Mouse (Mus musculus) left cerebral cortex, postnatal 14 days (tissue): ENCODE measurements at regions not wholly inside any gene's neighbourhood (a gene's known extent, or its start where the extent isn't known, plus 50 kb on each side); places are given as distances from the start of the nearest gene placed in this dataset.

Experiments
- DNase-seq, 2 experiments: peaks; one replicate each; pipeline ENCODE4 v3.0.0; 2021 to 2022; ENCODE audit warnings: low spot score in 2 of 2, mixed read lengths in 1 of 2
- intact Hi-C: fragments of 180-260 bp; cut with DNase I; formaldehyde crosslinking; loops from one replicate; pipeline ENCODE4 v1.15.1; 2025

DNA sequence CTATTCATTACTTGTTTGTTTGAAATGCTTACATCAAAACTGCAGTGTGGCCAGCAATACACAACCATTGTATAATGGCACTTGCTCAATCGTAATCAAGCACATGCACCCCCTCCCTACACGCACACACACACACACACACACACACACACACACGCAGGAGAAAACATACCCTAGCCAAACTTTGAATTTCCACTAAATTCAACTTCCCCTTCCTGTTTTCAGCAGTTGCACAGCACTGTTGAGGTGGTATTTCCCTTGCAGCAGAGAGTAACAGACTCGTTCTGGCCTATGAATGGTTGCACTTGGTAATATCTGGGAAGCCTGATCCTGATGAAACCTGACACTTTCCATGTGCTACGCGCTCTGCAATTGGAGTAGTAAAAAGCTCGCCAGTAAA lies 173.8 kb downstream of the Rap2a start:
- intact Hi-C loops, result no loop called here

GRCm38 (mm10) chr14:120660321-120660781 lies 182.1 kb downstream of the Rap2a start:
- peak; percentile 63 to 70 for DNase-seq
- intact Hi-C loops, result loop anchor here (5.0 to 10.0 kb wide), 2 partner anchors 183 to 256 kb away; partner anchors contain the start of gene Rap2a

More for the DNA sequence above, 173.8 kb downstream of the Rap2a start:
- DNase-seq, result no peak

DNA sequence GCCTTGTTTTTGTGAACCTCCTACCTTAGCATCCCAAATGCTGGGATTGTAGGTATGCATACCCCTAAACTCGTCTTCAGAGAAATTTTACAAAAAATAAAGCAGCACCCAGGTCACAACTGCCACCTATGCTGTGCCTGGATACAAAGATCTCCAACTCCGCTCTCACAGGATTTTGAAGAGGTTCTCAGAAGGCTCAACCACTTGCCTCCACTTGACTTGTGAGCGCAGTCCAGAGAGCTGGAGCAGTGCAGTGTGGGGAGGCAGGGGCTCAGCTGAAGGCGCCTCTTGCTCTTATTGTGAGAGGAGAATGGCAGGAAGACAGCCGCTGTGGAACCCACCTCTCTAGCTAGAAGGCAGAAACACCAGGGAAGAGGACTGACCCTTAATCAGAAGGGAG lies 182.9 kb downstream of the Rap2a start:
- intact Hi-C loops, result loop anchor here (5.0 to 10.0 kb wide), 2 partner anchors 184 to 256 kb away; partner anchors contain the start of gene Rap2a
- DNase-seq, result no peak

DNA sequence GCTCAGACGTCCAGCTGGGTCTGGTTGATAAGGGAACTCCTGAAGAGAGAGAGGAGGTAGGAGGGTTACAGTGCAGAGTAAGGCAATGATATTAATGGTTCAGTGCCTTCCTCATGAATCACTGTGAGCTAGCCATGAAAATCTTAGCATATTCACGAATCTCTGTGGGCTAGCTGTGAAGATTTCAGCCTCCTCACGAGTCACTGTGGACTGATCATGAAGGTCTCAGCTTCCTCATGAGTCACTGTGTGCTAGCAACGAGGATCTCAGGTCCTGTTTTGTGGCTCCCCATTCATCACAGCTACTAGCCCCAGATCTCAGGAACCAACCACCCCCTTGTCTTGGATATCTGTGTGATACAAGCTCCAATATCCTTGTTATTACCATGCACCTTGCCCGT lies 191.4 kb downstream of the Rap2a start:
- DNase-seq, result no peak

DNA sequence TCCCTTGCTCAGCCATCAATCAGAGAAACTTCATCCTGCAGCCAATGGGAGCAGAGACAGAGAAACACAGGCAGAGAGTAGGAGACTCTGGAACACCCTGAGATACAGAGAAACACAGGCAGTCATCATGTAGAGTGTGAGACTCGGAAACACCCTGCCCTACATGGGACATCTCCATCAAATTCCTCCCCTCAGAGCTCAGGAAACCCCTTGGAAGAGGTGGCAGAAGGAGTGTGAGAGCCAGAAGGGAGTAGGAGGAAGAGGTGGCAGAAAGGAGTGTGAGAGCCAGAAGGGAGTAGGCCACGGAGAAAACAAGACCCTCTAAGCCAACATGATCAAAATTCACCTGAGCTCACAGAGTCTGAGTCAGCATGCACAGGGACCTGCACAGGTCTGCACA lies 197.5 kb downstream of the Rap2a start:
- DNase-seq, result no peak
- intact Hi-C loops, result loop anchor here (5.0 kb wide), 1 partner anchor 132 kb away; no protein-coding TSS in a partner anchor

More for the DNA sequence above, 191.4 kb downstream of the Rap2a start:
- intact Hi-C loops, result loop anchor here (10.0 kb wide), 1 partner anchor 265 kb away; no protein-coding TSS in a partner anchor

GRCm38 (mm10) chr14:120678533-120678932 lies 200.3 kb downstream of the Rap2a start:
- intact Hi-C loops, result loop anchor here (5.0 kb wide), 1 partner anchor 129 kb away; no protein-coding TSS in a partner anchor
- DNase-seq, result peak; percentile 28 to 78

DNA sequence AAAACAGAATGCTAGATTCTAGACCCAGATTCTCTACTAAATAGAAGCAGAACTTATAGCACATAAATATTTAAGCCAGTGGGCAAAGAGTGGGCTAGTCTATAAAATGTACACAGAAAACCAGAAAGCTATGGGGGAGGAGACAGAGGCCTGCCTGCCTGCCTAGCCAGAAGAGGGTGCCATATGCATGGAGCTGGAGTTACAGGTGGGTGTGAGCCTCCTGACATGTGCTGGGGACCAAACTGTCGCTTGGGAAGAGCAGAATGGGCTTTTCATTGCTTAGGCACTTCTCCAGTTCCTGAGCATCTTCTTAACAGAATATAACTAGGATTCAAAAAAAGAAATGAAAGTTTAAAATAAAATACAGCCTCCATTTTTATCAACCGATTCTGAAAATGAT lies 200.8 kb downstream of the Rap2a start:
- intact Hi-C loops, result loop anchor here (5.0 kb wide), 1 partner anchor 128 kb away; no protein-coding TSS in a partner anchor
- DNase-seq, result peak; percentile 41 to 73

- DNase-seq, result no peak
- intact Hi-C loops, result no loop called here
Measured at GRCm38 (mm10) chr14:120680272-120680671, 202.0 kb downstream of the Rap2a start.

- DNase-seq, result peak in 1 of 2 experiments; percentile 24
- intact Hi-C loops, result no loop called here
Measured at GRCm38 (mm10) chr14:120685263-120685662, 207.0 kb downstream of the Rap2a start.

DNA sequence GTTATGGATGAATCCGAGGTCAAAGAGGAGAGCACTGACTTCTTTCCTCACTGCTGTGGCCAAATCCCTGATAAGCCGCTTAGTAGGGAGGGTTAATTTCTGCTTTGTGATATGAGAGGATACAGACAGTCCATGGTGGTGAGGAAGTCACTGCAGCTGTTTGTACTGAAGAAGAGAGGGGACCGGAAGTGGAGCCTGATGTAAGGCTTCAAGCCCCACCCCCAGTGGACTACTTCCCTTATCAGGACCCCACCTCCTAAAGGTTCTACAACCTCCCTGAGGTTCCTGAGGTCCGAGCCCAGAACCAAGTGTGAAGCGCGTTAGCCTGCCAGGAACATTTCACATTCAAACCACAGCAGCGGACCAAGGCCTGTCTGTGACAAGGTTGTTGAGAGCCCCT lies 207.6 kb downstream of the Rap2a start:
- intact Hi-C loops, result no loop called here
- peak in 1 of 2 experiments; percentile 17 for DNase-seq

DNA sequence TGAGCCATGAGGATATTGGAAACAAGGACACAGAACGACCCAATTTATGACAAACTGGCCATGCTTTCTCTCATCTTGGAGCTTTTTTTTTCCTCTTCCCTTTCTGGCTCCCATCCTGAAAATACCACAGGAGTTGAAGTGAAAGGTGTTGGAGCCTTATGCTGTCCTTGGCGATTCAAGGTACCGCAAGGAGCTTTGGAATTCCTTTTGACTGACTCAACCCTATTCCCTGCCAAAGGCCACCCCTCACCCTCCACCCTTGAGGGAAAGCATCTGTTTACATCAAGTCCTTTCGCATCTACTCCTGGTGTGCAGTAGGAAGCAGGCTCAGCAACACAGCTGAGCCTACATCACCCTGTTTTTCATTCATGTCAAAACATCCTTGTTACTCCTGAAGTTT lies 208.5 kb downstream of the Rap2a start:
- DNase-seq, result no peak
- intact Hi-C loops, result no loop called here

DNA sequence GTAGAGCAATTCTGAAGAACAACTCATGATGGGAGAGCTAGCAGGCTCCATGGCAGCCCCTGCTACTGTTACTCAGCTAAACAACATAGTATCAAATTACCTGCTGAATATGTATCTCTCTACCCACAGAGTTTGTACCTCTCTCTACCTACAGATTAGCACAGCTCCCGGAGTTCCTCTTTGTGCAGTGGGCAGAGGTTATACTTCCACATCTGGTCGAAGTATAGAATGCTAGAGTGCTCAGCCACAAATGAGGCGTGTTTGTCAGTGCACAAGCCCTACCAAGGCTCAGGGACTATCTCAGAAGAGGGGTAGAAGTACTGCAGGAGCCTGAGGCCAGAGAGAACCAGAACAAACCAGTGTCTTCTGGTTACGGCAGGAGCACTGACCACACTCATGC lies 211.6 kb upstream of the Ipo5 start:
- intact Hi-C loops, result no loop called here
- no peak for DNase-seq

GRCm38 (mm10) chr14:120705301-120705801 lies 205.7 kb upstream of the Ipo5 start:
- intact Hi-C loops, result no loop called here
- DNase-seq, result no peak

DNA sequence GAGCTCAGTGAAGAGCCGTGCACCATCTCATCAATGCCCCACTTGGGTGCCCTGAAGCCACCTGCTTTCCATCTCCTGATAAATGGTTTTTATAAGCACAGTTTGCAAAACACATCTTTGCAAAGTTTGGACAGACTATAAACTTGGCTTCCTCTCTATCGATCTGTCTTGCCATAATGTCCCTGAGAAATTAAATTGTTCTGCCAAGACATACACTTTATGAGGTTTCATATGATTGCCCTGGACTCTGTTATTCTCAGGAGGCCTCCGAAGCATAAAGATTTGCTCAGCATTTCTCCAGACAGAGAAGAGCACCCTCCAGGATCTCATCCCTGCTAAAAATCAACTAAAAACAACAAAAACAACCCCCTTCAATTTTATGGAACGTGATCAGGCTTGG lies 200.2 kb upstream of the Ipo5 start:
- DNase-seq, result no peak
- intact Hi-C loops, result no loop called here

DNA sequence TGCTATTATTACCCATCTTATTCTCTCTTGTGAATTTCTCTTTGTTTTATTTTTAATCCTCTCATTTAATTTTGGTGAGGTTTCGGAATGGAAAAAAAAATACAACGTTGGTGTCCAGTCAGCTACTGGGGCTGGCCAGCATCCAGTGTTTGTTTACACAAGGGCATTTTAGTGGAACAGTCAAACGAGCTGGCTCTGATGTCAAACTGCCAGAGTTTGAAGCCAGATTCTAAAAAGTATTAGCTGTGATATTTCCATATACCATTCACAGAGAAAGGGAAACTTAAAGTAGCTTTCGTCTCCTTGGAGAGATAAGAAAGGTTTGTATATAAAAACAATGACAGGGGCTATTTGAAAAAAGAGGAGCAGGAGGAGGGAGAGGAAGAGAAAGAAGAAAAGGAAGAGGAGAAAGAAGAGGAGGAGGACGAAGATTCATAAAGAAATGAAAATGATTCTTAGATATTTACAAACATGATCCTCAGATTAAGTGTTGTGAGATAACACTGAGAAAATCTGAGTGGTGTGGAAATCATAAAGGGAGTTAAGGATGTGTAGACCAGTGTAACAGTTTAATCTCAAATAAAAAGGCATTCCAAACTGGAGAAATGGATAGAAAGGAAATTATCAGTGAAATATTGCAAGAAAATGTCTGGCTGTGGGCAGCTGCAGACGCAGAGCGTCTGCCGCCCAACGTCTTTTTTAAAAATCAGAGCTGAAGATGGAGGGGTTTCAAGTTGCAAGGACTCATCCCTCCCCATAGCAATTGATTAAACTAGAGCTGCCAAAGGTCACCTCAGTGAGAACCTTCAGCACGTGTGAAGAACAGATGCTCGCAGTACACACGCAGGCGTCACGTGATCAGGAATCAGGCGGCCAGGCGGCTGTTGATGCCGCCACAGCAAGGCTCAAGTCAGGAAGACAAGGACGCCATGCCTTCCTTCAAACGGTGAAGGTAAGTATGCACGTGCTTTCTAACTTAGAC lies 190.3 kb upstream of the Ipo5 start:
- DNase-seq, result no peak
- intact Hi-C loops, result no loop called here

GRCm38 (mm10) chr14:120721593-120722461 lies 189.2 kb upstream of the Ipo5 start:
- no peak for DNase-seq
- intact Hi-C loops, result no loop called here

- no peak for DNase-seq
- intact Hi-C loops, result no loop called here
Measured at GRCm38 (mm10) chr14:120722546-120723112, 188.4 kb upstream of the Ipo5 start.

DNA sequence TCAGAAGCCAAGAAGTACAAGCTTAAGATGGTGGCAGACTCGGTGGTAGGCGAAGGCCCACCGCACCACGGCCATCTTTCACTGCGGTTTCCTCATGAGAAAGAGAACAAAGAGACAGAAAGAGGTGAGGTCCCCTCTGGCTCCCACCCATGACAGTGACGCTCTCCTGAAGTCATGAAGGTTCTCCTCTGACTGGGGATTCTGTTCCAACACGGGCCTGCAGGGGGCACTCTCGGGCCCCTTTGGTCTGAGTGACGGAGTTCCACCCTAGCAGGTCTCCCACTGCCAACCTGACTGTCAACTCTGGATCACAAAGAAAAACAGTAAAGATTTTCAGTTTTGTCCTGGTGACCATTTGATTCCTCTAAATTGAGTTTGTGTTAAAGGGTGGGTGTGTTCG lies 182.9 kb upstream of the Ipo5 start:
- DNase-seq, result no peak
- intact Hi-C loops, result no loop called here

DNA sequence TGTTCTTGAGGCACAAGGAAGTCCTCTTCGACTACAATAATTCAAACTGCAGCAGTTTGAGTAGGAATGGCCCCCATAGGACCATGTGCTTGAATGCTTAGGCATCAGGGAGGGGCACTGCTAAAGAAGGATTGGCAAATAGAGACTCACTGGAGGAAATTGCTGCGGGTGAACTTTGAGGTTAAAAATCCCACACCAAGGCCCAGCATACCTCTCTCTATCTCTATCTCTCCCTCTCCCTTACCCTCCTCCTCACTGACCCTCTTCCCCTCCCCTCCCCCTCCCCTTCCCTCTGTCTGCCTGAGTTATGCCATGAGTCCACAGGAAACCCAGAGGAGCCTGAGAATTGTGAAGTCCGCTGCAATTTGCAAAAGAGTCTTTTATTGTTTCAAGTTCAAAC lies 180.8 kb upstream of the Ipo5 start:
- DNase-seq, result no peak
- intact Hi-C loops, result no loop called here
